7 mouse cellular contexts compared by ENCODE assay signal in the genomic region with DNA sequence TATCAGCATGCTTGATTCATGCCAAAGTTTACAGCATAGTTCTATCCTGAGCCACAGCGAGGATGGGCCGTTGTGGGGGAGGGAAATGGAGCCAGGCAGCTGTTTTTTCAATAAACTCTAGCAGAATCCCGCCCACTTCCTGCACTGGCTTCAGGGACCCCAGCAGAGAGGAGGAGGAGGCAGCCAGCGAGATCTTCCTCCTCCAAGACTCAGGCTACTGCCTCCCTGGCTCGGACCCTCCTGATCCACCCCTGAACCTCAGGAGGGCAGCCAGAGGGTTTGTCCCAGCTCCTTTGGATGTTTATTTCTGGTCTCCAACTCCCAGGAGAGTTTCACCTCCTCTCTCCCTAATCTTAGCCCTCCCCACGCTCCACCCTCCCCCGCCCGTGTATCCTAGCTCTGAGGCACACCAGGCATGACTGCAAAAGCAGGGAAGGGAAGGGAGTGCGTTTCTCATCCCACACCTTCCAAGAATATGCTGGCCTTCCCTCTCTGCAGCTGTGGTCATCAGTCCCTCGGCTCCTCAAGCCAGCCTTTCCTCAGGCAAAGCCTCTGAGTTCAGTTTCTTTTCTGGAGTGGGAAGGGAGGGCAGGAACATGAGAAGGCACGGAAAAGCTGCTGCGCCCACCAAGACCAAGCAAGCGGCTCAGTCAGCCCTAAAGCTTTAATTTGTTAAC.
DNase-seq lines count a peak whose midpoint lies in the region; ATAC-seq and TF ChIP-seq lines count a peak whose summit lies in the region.

No protein-coding gene starts in this region.

- peak; percentile 80 for ATAC-seq in forebrain, embryonic 11.5 days (replicated peaks; ENCODE audit: low FRiP score)
- ATAC-seq in heart, embryonic 14.5 days (ENCODE audit: insufficient number of reproducible peaks, insufficient read depth, low FRiP score, low read depth) = peak; percentile 81
- peak; percentile 52; the same call in 1 of the 2 replicates for ATAC-seq in liver, embryonic 15.5 days (ENCODE audit: insufficient read depth)
- ATAC-seq in neural tube, embryonic 12.5 days (ENCODE audit: low FRiP score, low read depth) = peak; percentile 64; the same call in 1 of the 2 replicates
- ATAC-seq in stomach, postnatal 0 days (ENCODE audit: low FRiP score, low TSS enrichment) = peak; percentile 86

- peak overlapping the region; percentile 45 for H3K9ac ChIP-seq in forebrain, embryonic 11.5 days (ENCODE audit: low read length)
- peak overlapping the region; percentile 69 for H3K9ac ChIP-seq in heart, embryonic 14.5 days (ENCODE audit: low read length)
- H3K9ac ChIP-seq in liver, embryonic 15.5 days = no peak overlapping the region; the same call in 1 of the 2 replicates
- H3K9ac ChIP-seq in neural tube, embryonic 12.5 days = peak overlapping the region; percentile 44; the same call in 1 of the 2 replicates
- H3K9ac ChIP-seq in stomach, postnatal 0 days (ENCODE audit: low read length) = peak overlapping the region; percentile 48

- peaks cover 19% of the 10 kb centered on the region for H3K4me1 ChIP-seq in forebrain, embryonic 11.5 days (replicated peaks; ENCODE audit: control insufficient read depth, insufficient read depth, low read length)
- peaks cover 11 to 31% of the 10 kb centered on the region in 2 experiments for H3K4me1 ChIP-seq in heart, embryonic 14.5 days (ENCODE audit: control insufficient read depth in 2 of 2, insufficient read depth in 2 of 2, low read length in 2 of 2)
- peaks cover 11% of the 10 kb centered on the region for H3K4me1 ChIP-seq in liver, embryonic 15.5 days (replicated peaks)
- peaks cover 35% of the 10 kb centered on the region for H3K4me1 ChIP-seq in neural tube, embryonic 12.5 days
- H3K4me1 ChIP-seq in stomach, postnatal 0 days (replicated peaks; ENCODE audit: control insufficient read depth, insufficient read depth) = 0 out of 2 replicates have a peak, but pooled peaks cover 2% of the 10 kb centered on the region

- WGBS in forebrain, embryonic 11.5 days = under 1% methylated on average over 13 of the region's 13 CpGs
- WGBS in heart, embryonic 14.5 days = 2% methylated on average over 13 of the region's 13 CpGs
- WGBS in liver, embryonic 15.5 days (ENCODE audit: insufficient replicate concordance) = 6% methylated on average over 13 of the region's 13 CpGs
- WGBS in neural tube, embryonic 12.5 days = 3% methylated on average over 13 of the region's 13 CpGs
- 3% methylated on average over 13 of the region's 13 CpGs for WGBS in stomach, postnatal 0 days

- H3K4me3 ChIP-seq in forebrain, embryonic 11.5 days (ENCODE audit: low read depth, low read length) = peak overlapping the region; percentile 16
- peak overlapping the region; percentile 32 for H3K4me3 ChIP-seq in heart, embryonic 14.5 days (ENCODE audit: control insufficient read depth in 1 of 2, insufficient read depth in 1 of 2, low read depth in 1 of 2, low read length in 2 of 2)
- H3K4me3 ChIP-seq in liver, embryonic 15.5 days (replicated peaks) = peak overlapping the region; percentile 35
- peak overlapping the region; percentile 24; the same call in 1 of the 2 replicates for H3K4me3 ChIP-seq in neural tube, embryonic 12.5 days
- H3K4me3 ChIP-seq in stomach, postnatal 0 days (ENCODE audit: low read depth, low read length) = peak overlapping the region; percentile 30

- DNase-seq in adrenal gland, adult 2 months = peak; percentile 75
- DNase-seq in forebrain, embryonic 11.5 days (ENCODE audit: low spot score) = peak; percentile 75
- DNase-seq in kidney, postnatal 10 days = peak; percentile 91
- DNase-seq in stomach, postnatal 0 days (ENCODE audit: low spot score) = peak; percentile 66

- no peaks in the 10 kb centered on the region for H3K9me3 ChIP-seq in forebrain, embryonic 11.5 days (ENCODE audit: control insufficient read depth, low read length)
- H3K9me3 ChIP-seq in heart, embryonic 14.5 days (ENCODE audit: control insufficient read depth, low read length) = no peaks in the 10 kb centered on the region
- no peaks in the 10 kb centered on the region for H3K9me3 ChIP-seq in liver, embryonic 15.5 days (replicated peaks)
- H3K9me3 ChIP-seq in neural tube, embryonic 12.5 days = no peaks in the 10 kb centered on the region
- H3K9me3 ChIP-seq in stomach, postnatal 0 days (ENCODE audit: control insufficient read depth, low read length) = no peaks in the 10 kb centered on the region

- TF ChIP-seq EP300 in stomach, postnatal 0 days (optimal IDR thresholded peaks at IDR 0.05) = no peak

- no peaks in the 10 kb centered on the region for H3K36me3 ChIP-seq in forebrain, embryonic 11.5 days (ENCODE audit: control insufficient read depth, insufficient read depth, low read length)
- H3K36me3 ChIP-seq in heart, embryonic 14.5 days (ENCODE audit: control insufficient read depth, insufficient read depth, low read length) = no peaks in the 10 kb centered on the region
- H3K36me3 ChIP-seq in liver, embryonic 15.5 days (replicated peaks) = no peaks in the 10 kb centered on the region
- no peaks in the 10 kb centered on the region for H3K36me3 ChIP-seq in neural tube, embryonic 12.5 days
- H3K36me3 ChIP-seq in stomach, postnatal 0 days (ENCODE audit: control insufficient read depth, insufficient read depth, low read length) = no peaks in the 10 kb centered on the region

- H3K4me2 ChIP-seq in forebrain, embryonic 11.5 days (ENCODE audit: low read depth, low read length, severe bottlenecking) = peak overlapping the region; percentile 53
- H3K4me2 ChIP-seq in heart, embryonic 14.5 days (ENCODE audit: low read length) = peak overlapping the region; percentile 70
- H3K4me2 ChIP-seq in liver, embryonic 15.5 days = peak overlapping the region; percentile 54
- H3K4me2 ChIP-seq in neural tube, embryonic 12.5 days (replicated peaks) = peak overlapping the region; percentile 63
- peak overlapping the region; percentile 60 for H3K4me2 ChIP-seq in stomach, postnatal 0 days (replicated peaks; ENCODE audit: low read depth)

- no peak for TF ChIP-seq CTCF in stomach, postnatal 0 days (IDR thresholded peaks at IDR 0.05; ENCODE audit: low read depth)

- H3K27ac ChIP-seq in forebrain, embryonic 11.5 days (ENCODE audit: low read depth, low read length) = peak overlapping the region; percentile 72
- peak overlapping the region; percentile 81 to 87 for H3K27ac ChIP-seq in heart, embryonic 14.5 days (replicated peaks in 1 of 2; ENCODE audit: control insufficient read depth in 1 of 2, insufficient read depth in 1 of 2, low read depth in 2 of 2, low read length in 2 of 2)
- H3K27ac ChIP-seq in liver, embryonic 15.5 days (replicated peaks) = no peak overlapping the region; the same call in 1 of the 2 replicates
- H3K27ac ChIP-seq in neural tube, embryonic 12.5 days = peak overlapping the region; percentile 64
- peak overlapping the region; percentile 93 for H3K27ac ChIP-seq in stomach, postnatal 0 days (replicated peaks)

- H3K27me3 ChIP-seq in forebrain, embryonic 11.5 days (ENCODE audit: control insufficient read depth, insufficient read depth, low read length) = no peaks in the 10 kb centered on the region
- no peaks in the 10 kb centered on the region for H3K27me3 ChIP-seq in heart, embryonic 14.5 days (ENCODE audit: control insufficient read depth, insufficient read depth, low read length)
- no peaks in the 10 kb centered on the region for H3K27me3 ChIP-seq in liver, embryonic 15.5 days
- no peaks in the 10 kb centered on the region for H3K27me3 ChIP-seq in neural tube, embryonic 12.5 days (replicated peaks)
- H3K27me3 ChIP-seq in stomach, postnatal 0 days (ENCODE audit: control insufficient read depth, insufficient read depth, low read length) = no peaks in the 10 kb centered on the region
